Mouse (Mus musculus): ENCODE results near the gene Lrrc75a. TPM values are rescaled to one million over a fixed set of nuclear protein-coding genes. Genes with fewer than 3 reads are reported as not detected.
A peak's percentile ranks its signal among the peaks of the same experiment; 100 is the strongest.

The Lrrc75a gene
- polyA plus RNA-seq, 1 experiment from 2014 or later = 1.3 TPM

DNA sequence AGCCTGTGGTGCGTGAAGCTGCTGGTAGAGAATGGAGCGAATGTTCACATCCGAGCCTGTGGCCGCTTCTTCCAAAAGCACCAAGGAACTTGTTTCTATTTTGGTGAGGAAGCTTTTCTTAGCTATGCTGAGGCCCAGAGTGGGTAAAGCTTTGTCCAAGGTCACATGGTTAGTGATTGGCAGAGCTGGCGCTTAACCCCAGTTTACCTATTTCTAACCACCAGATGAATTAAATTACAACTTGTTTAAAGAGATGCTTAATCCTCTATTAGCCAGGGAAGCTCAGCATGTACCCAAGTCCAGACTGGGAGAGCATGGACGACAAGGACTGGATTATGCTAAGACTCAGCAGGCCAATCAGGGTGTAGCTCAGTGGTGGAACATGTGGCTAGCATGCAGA lies 65.3 kb downstream of the Lrrc75a start:
- H3K4me1 ChIP-seq (replicated peaks) = peaks cover 49% of the 10 kb centered on the region
- H3K4me3 ChIP-seq (replicated peaks) = no peak overlapping the region
- DNase-seq = no peak
- no peak overlapping the region for H3K27ac ChIP-seq
- H3K9ac ChIP-seq = no peak overlapping the region
- 86% methylated on average over 6 of the region's 6 CpGs for WGBS (ENCODE audit: insufficient replicate concordance)
- no peak overlapping the region for H3K4me2 ChIP-seq
- ATAC-seq (ENCODE audit: low read depth) = no peak
- H3K27me3 ChIP-seq = no peaks in the 10 kb centered on the region
- H3K9me3 ChIP-seq (replicated peaks) = no peaks in the 10 kb centered on the region
- H3K36me3 ChIP-seq = peaks cover 5% of the 10 kb centered on the region

GRCm38 (mm10) chr11:62576530-62577152 lies 71.7 kb downstream of the Lrrc75a start:
- peak; percentile 51 for DNase-seq
- Histone ChIP-seq H3K27ac (peak overlapping the region; percentile 81), H3K9me3 (replicated peaks) (no peaks in the 10 kb centered on the region), H3K36me3 (no peaks in the 10 kb centered on the region), H3K4me2 (peak overlapping the region; percentile 99), H3K9ac (peak overlapping the region; percentile 75), H3K4me3 (replicated peaks) (peak overlapping the region; percentile 69), H3K4me1 (replicated peaks) (peaks cover 62% of the 10 kb centered on the region), H3K27me3 (no peaks in the 10 kb centered on the region)
- 12% methylated on average over 16 of the region's 16 CpGs for WGBS (ENCODE audit: insufficient replicate concordance)
- ATAC-seq (ENCODE audit: low read depth) = peak; percentile 73

DNA sequence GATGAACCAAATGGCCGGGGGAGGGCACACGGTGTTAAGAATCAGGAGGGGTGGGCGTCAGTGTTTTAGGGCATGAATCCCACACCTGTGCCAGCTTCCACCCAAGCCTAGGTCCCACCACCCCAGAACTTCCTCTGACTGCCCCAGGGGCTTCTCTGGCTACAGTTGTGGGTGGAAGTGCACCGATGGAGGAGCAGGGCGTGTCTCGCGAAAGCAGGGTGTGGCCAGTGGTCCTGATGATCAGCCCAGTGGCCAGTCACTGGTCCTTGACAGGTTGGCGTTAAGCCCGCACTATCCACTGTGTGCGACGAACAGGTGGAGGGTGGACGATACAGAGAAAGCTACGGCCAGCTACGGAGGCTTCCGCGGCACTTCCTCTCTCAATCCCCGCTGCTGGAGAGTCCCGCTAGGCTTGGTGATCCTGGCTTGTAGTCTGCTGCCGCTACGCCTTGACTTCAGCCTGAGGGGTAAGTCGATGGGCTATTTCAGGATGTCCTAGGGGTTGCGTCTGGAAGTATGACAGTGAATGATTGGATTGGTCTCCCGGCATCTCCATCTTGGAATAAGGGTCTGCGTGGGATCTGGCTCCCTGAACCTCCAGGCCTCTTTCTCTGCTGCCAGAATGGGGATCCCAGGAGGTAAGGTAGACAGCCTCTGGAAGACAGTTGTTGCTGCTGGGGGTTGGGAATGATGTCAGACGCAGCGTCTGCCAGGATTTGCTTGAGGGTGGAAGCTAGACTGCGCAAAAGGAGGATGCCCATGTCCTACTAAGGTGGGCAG lies 72.5 kb downstream of the Lrrc75a start:
- H3K9me3 ChIP-seq (replicated peaks) = no peaks in the 10 kb centered on the region
- peak overlapping the region; percentile 75 for H3K9ac ChIP-seq
- peak overlapping the region; percentile 81 for H3K27ac ChIP-seq
- H3K4me2 ChIP-seq = peak overlapping the region; percentile 99
- no peaks in the 10 kb centered on the region for H3K36me3 ChIP-seq
- no peaks in the 10 kb centered on the region for H3K27me3 ChIP-seq
- 3% methylated on average over 27 of the region's 27 CpGs for WGBS (ENCODE audit: insufficient replicate concordance)
- ATAC-seq (ENCODE audit: low read depth) = peak; percentile 69
- DNase-seq = peak; percentile 57
- H3K4me3 ChIP-seq (replicated peaks) = peak overlapping the region; percentile 69
- H3K4me1 ChIP-seq (replicated peaks) = peaks cover 61% of the 10 kb centered on the region

DNA sequence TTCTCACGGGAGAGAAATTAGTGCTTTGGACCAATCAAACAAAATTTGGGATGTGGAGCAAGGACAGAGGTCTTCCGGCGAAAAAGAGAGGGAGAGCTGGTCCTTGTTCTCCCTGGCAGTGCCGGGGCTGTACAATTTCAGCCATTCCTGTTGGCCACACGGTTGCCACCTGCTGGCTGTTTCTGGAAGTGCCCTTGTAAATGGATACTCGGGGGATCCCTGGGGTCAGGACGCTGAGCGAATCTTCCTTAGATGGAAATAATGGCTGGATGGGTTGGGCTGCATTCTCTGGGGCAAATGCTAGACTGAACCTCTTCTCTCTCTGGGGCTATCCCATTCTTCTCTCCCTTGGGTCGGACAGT lies 73.0 kb downstream of the Lrrc75a start:
- no peaks in the 10 kb centered on the region for H3K9me3 ChIP-seq (replicated peaks)
- peak overlapping the region; percentile 99 for H3K4me2 ChIP-seq
- no peaks in the 10 kb centered on the region for H3K36me3 ChIP-seq
- DNase-seq (peak; percentile 74), ATAC-seq (ENCODE audit: low read depth) (peak; percentile 66)
- under 1% methylated on average over 9 of the region's 9 CpGs for WGBS (ENCODE audit: insufficient replicate concordance)
- H3K9ac ChIP-seq = peak overlapping the region; percentile 75
- peak overlapping the region; percentile 69 for H3K4me3 ChIP-seq (replicated peaks)
- peak overlapping the region; percentile 81 for H3K27ac ChIP-seq
- H3K27me3 ChIP-seq = no peaks in the 10 kb centered on the region
- H3K4me1 ChIP-seq (replicated peaks) = peaks cover 55% of the 10 kb centered on the region

DNA sequence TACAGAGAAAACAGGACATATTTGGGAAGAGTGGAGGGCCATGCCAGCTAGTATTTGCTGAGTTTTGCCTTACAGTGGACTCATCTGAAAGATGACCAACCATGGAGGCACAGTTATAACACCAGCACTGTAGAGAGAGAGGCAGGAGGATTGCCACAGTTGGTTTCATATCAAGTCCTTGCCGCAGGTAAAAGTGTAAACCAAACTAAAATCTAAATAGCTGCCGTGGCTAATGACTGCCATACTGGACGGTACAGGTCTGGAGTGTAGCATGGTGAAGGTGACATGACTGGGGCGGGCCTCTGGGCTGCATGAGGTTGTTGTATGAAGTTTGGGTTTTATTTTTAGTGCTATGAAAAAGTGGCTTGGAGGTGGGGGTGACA lies 73.6 kb downstream of the Lrrc75a start:
- ATAC-seq (ENCODE audit: low read depth) = no peak
- Histone ChIP-seq H3K27me3 (no peaks in the 10 kb centered on the region), H3K4me3 (replicated peaks) (no peak overlapping the region), H3K9ac (no peak overlapping the region), H3K4me1 (replicated peaks) (peaks cover 50% of the 10 kb centered on the region), H3K9me3 (replicated peaks) (no peaks in the 10 kb centered on the region), H3K27ac (peak overlapping the region; percentile 24), H3K4me2 (peak overlapping the region; percentile 8; the same call in 1 of the 2 replicates), H3K36me3 (no peaks in the 10 kb centered on the region)
- no peak for DNase-seq
- 57% methylated on average over 4 of the region's 4 CpGs for WGBS (ENCODE audit: insufficient replicate concordance)

DNA sequence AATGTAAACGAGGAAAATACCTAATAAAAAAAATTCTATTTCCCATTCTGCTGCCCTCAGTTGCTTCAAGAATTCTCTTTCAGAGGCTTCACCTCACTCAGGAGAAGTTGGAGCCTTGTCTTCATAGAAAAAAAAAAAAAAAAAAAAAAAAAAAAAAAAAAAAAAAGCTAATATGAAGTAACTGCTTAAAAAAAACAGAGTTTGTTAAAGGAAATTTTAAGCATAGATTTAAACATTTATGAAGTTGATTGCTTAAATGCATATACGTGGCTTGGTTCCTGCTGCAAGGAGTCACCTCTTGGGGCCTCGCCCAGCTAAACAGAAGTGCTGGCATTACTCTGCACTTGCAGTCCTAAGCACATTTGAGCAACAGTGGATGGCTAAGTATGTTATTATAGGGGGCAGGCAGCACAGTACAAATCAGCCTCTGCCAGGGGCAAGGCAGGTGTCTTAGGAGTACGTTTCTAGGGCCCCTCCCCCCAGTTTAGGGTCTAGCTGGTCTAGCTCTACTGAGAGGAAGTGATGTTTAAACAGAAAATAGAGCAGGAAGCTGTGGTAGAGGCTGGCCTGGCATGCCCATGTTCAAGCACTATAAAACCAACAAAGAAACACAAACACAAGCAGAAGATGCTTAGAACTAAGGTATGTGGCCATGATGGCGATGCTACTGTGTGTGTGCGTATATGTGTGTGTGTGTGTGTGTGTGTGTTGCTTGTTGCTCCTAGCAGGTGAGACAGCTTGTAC lies 74.2 kb downstream of the Lrrc75a start, which contains the start of gene Trpv2:
TSS of gene Trpv2 (plus strand) at position 528 of the 744 bp plus-strand sequence.
- Histone ChIP-seq H3K4me2 (peak within 1 kb of the TSS; percentile 99), H3K9me3 (replicated peaks) (no peaks in the 10 kb centered on the region), H3K27me3 (no peaks in the 10 kb centered on the region), H3K4me1 (replicated peaks) (peaks cover 46% of the 10 kb centered on the region), H3K4me3 (replicated peaks) (peak within 1 kb of the TSS; percentile 69), H3K27ac (peak within 1 kb of the TSS; percentile 24), H3K9ac (peak within 1 kb of the TSS; percentile 75; the same call in 1 of the 2 replicates), H3K36me3 (no peaks in the 10 kb centered on the region)
- no peak for ATAC-seq (ENCODE audit: low read depth)
- 56% methylated on average over 6 of the region's 6 CpGs for WGBS (ENCODE audit: insufficient replicate concordance)
- no peak for DNase-seq

- no peaks in the 10 kb centered on the region for H3K9me3 ChIP-seq (replicated peaks)
- H3K4me3 ChIP-seq (replicated peaks) = no peak overlapping the region
- no peaks in the 10 kb centered on the region for H3K36me3 ChIP-seq
- peaks cover 5% of the 10 kb centered on the region; the same call in 1 of the 2 replicates for H3K27me3 ChIP-seq
- no peak overlapping the region for H3K27ac ChIP-seq
- no peak overlapping the region for H3K9ac ChIP-seq
- ATAC-seq (ENCODE audit: low read depth) (no peak), DNase-seq (no peak)
- H3K4me1 ChIP-seq (replicated peaks) = no peaks in the 10 kb centered on the region
- WGBS (ENCODE audit: insufficient replicate concordance) = 48% methylated on average over 3 of the region's 3 CpGs
- H3K4me2 ChIP-seq = no peak overlapping the region
Measured at GRCm38 (mm10) chr11:62568300-62568699, 80.0 kb downstream of the Lrrc75a start.

- no peak for ATAC-seq (ENCODE audit: low read depth)
- WGBS (ENCODE audit: insufficient replicate concordance) = 46% methylated on average over 1 of the region's 1 CpGs
- Histone ChIP-seq H3K27ac (no peak overlapping the region), H3K4me1 (replicated peaks) (no peaks in the 10 kb centered on the region), H3K9ac (no peak overlapping the region), H3K9me3 (replicated peaks) (no peaks in the 10 kb centered on the region), H3K27me3 (peaks cover 5% of the 10 kb centered on the region; the same call in 1 of the 2 replicates), H3K4me3 (replicated peaks) (no peak overlapping the region), H3K36me3 (no peaks in the 10 kb centered on the region), H3K4me2 (no peak overlapping the region)
- no peak for DNase-seq
Measured at GRCm38 (mm10) chr11:62566211-62566610, 82.1 kb downstream of the Lrrc75a start.

DNA sequence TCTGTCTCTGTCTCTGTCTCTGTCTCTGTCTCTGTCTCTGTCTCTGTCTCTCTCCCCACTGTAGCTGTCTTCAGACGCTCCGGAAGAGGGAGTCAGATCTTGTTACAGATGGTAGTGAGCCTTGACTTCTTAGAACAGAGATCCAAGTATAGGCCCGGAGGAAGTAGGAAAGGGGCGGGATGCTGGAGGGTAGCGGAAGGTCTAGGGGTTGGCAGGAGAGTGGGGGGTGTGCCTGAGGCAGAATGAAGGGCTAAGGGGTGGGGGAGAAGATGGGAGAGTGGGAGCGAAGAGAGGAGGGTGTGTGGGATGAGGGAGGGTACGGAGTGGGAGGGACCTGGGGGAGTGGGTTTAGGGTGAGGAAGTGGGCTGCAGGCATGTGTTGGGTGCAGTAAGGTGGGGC lies 82.6 kb downstream of the Lrrc75a start:
- Histone ChIP-seq H3K4me1 (replicated peaks) (peaks cover 3% of the 10 kb centered on the region), H3K4me2 (no peak overlapping the region), H3K27ac (no peak overlapping the region), H3K9me3 (replicated peaks) (no peaks in the 10 kb centered on the region), H3K27me3 (peaks cover 5% of the 10 kb centered on the region; the same call in 1 of the 2 replicates), H3K9ac (no peak overlapping the region), H3K36me3 (no peaks in the 10 kb centered on the region), H3K4me3 (replicated peaks) (no peak overlapping the region)
- WGBS (ENCODE audit: insufficient replicate concordance) = 30% methylated on average over 7 of the region's 7 CpGs
- ATAC-seq (ENCODE audit: low read depth) = no peak
- DNase-seq = no peak

DNA sequence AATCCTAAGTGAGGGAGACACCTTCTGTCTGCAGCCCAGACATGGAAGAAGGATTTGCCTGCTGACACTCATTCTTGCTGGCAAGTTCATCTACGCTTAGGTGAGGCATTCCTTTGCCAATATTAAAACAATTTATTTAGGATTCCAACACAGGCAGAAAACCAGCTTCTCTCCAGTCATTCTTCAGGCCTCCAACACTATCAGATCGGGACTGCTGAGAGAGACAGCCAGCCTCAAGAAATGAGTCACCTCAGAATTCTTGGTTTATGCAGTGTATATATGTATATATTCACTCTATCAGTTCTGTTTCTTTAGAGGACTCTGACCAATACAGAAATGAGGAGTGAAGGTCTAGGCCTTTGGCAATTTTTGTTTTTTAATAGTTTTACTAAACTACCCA lies 84.7 kb downstream of the Lrrc75a start:
- no peaks in the 10 kb centered on the region for H3K36me3 ChIP-seq
- H3K9ac ChIP-seq = no peak overlapping the region
- no peak overlapping the region for H3K27ac ChIP-seq
- no peak for ATAC-seq (ENCODE audit: low read depth)
- 77% methylated on average over 2 of the region's 2 CpGs for WGBS (ENCODE audit: insufficient replicate concordance)
- no peak overlapping the region for H3K4me3 ChIP-seq (replicated peaks)
- peaks cover 5% of the 10 kb centered on the region; the same call in 1 of the 2 replicates for H3K27me3 ChIP-seq
- peaks cover 16% of the 10 kb centered on the region for H3K4me1 ChIP-seq (replicated peaks)
- H3K9me3 ChIP-seq (replicated peaks) = no peaks in the 10 kb centered on the region
- DNase-seq = no peak
- no peak overlapping the region for H3K4me2 ChIP-seq

DNA sequence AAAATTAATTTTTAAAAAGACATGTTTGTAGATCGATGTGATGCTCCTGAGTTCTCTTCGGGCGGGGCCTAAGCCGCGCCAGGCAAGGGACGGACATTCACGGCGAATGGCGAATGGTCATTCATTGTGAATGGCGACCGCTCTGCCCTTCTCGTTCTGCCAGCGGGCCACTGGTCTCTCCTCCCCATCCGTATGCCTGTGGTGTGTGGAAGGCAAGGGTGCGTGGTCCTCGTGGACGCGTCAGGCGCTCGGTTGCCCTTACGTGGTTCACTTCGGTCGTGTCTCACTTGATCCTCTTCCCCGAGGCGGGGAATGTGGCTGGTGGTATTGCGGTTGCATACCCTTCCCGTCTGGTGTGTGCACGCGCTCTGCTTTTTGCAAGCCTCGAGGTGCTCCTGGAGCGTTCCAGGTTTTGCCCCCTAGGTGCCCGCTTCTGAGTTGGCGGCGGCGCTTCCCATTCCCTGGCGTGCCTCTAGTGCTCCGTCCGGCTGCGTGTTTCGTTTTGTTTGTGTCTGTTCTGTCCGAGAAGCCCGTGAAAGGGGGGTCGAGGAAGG lies 87.8 kb downstream of the Lrrc75a start:
- no peaks in the 10 kb centered on the region for H3K27me3 ChIP-seq
- H3K9me3 ChIP-seq (replicated peaks) = no peaks in the 10 kb centered on the region
- peak overlapping the region; percentile 52 for H3K4me3 ChIP-seq (replicated peaks)
- ATAC-seq (ENCODE audit: low read depth) (no peak), DNase-seq (no peak)
- peaks cover 16% of the 10 kb centered on the region for H3K4me1 ChIP-seq (replicated peaks)
- no peak overlapping the region for H3K27ac ChIP-seq
- peak overlapping the region; percentile 59 for H3K9ac ChIP-seq
- 34% methylated on average over 43 of the region's 43 CpGs for WGBS (ENCODE audit: insufficient replicate concordance)
- H3K36me3 ChIP-seq = 0 out of 2 replicates have a peak, but pooled peaks cover under 1% of the 10 kb centered on the region
- H3K4me2 ChIP-seq = peak overlapping the region; percentile 73

Data from liver, embryonic 13.5 days (tissue).